Mouse (Mus musculus): Measurements from ENCODE around the gene Kptn. TPM values are rescaled to one million over a fixed set of nuclear protein-coding genes. Genes with fewer than 3 reads are reported as not detected.

Kptn gene
- polyA plus RNA-seq, 1 experiment from 2014 or later: 32.3 TPM

DNA sequence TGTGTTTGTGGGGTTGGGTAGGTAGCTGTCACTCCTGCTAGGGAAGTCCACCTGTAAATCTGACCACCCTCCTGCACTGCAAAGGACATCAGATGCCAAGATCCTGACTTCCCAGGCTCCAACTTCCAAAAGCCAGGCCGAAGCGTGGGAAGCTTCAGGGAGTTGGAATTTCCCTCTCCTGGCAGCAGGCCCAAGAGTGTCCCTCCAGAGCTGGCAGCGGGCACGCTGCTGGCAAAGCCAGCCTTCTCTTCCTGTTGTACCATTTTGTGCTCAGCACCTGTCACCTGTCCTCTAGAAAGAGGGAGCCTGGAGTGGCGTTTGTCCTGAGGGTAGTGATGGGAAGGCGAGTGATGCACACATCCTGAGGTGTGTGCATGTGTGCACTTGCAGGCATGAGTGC lies 8.6 kb downstream of the Kptn start:
- 95% methylated on average over 6 of the region's 6 CpGs for WGBS

DNA sequence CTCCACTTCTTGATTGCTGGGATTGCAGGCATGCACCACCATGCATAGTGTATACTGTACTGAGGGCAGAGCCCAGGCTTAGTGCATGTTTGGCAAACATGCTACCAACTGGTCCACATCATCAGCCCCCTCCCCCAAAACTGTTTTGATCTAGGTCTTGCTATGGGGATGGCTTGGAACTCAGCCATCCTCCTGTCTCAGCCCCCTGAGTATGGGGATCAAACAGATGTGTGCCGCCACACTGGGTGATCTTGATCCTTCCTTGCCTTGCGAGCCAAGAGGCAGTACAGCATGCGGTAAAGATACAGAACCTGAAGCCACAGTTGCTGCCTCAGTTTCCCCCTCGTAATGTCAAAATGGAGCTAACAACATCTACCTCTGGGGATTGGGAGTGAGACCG lies 9.2 kb downstream of the Kptn start:
- Histone ChIP-seq H3K9ac (replicated peaks) (no peak overlapping the region), H3K4me1 (peaks cover 45% of the 10 kb centered on the region), H3K36me3 (0 out of 2 replicates have a peak, but pooled peaks cover 16% of the 10 kb centered on the region), H3K27ac (replicated peaks) (peak overlapping the region; percentile 83; the same call in 1 of the 2 replicates), H3K9me3 (no peaks in the 10 kb centered on the region), H3K4me3 (0 out of 2 replicates have a peak overlapping the region, but pooled peaks have one; percentile 63), H3K4me2 (replicated peaks) (peak overlapping the region; percentile 78), H3K27me3 (no peaks in the 10 kb centered on the region)
- no peak for ATAC-seq (ENCODE audit: low FRiP score, low read depth)
- 69% methylated on average over 5 of the region's 5 CpGs for WGBS

More for the DNA sequence above, 8.6 kb downstream of the Kptn start:
- Histone ChIP-seq H3K4me1 (peaks cover 41% of the 10 kb centered on the region), H3K9me3 (no peaks in the 10 kb centered on the region), H3K27me3 (no peaks in the 10 kb centered on the region), H3K4me2 (replicated peaks) (no peak overlapping the region), H3K9ac (replicated peaks) (no peak overlapping the region), H3K27ac (replicated peaks) (no peak overlapping the region), H3K36me3 (0 out of 2 replicates have a peak, but pooled peaks cover 16% of the 10 kb centered on the region), H3K4me3 (no peak overlapping the region)
- no peak for ATAC-seq (ENCODE audit: low FRiP score, low read depth)

DNA sequence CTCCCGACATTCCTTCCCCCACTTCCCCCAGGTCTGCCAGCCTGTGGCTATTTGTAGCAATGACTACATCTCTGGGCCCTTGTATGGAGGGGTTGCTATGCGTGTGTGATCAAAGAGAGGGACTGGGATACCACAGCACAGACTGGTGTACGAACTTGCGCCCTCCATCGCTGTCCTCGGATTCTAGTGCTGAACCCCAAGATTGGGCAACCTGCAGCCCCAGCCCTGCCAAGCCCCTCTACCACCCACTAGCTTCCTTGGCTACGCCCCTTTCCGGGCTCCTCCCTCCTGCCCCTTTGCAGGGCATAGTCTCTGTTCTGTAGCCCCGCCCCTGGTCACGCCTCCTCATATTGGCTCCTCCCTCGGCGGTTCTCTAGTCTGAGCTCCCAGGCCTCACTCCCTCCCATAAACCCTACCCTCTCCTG lies 9.7 kb downstream of the Kptn start, which contains the start of gene Slc8a2:
TSS of gene Slc8a2 (plus strand) at position 406 of the 425 bp plus-strand sequence.
- WGBS: under 1% methylated on average over 12 of the region's 12 CpGs
- ATAC-seq (ENCODE audit: low FRiP score, low read depth): peak; percentile 86
- Histone ChIP-seq H3K4me2 (replicated peaks) (peak within 1 kb of the TSS; percentile 78), H3K9ac (replicated peaks) (peak within 1 kb of the TSS; percentile 83), H3K4me3 (peak within 1 kb of the TSS; percentile 63), H3K27ac (replicated peaks) (peak within 1 kb of the TSS; percentile 83), H3K36me3 (0 out of 2 replicates have a peak, but pooled peaks cover 16% of the 10 kb centered on the region), H3K9me3 (no peaks in the 10 kb centered on the region), H3K4me1 (peaks cover 50% of the 10 kb centered on the region), H3K27me3 (no peaks in the 10 kb centered on the region)

DNA sequence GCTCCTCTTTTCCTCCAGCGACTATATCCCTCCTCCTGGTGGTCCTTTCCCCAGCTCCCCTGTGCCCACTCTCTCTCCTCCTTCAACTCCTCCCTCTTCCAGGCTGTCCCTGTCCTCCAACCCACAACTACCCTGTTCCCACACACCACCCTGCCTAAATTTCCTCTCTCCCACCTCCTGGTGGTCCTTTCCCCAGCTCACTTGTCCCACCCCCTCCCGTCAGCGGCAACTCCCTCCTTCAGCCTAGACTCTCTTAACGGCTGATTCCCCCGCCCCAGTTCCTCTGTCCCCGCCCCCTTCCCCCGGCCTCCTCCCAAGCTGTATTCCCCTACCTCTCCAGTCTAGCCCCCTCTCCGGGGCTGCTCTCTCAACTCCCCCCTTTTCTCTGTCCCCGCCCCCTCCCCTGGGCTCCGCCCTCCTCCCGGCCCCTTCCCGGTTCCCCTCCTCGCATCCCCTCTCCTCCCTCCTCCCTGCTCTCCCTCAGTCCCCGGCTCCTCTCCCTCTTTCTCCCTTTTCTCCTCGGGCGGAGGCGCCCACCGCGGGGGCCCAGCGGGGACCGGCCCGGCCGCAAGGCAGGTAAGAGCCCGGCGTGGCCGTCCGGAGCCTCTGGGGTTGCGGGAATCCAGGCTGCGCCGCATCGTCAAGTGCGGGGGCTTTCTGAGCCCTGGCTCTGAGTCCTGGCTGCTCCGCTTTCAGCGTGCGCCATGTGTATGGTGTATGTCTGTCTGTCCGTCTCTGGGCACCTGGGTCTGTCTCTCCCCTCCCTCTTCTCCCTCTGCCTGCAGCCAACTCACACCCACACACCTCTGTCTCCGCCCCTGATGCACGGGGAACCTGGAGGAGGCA lies 10.4 kb downstream of the Kptn start:
- peaks cover 57% of the 10 kb centered on the region for H3K4me1 ChIP-seq
- peak overlapping the region; percentile 78 for H3K4me2 ChIP-seq (replicated peaks)
- WGBS: 1% methylated on average over 38 of the region's 38 CpGs
- no peaks in the 10 kb centered on the region for H3K27me3 ChIP-seq
- no peaks in the 10 kb centered on the region for H3K9me3 ChIP-seq
- peak; percentile 79 for ATAC-seq (ENCODE audit: low FRiP score, low read depth)
- peak overlapping the region; percentile 83 for H3K27ac ChIP-seq (replicated peaks)
- H3K36me3 ChIP-seq: 0 out of 2 replicates have a peak, but pooled peaks cover 16% of the 10 kb centered on the region
- peak overlapping the region; percentile 63 for H3K4me3 ChIP-seq
- H3K9ac ChIP-seq (replicated peaks): peak overlapping the region; percentile 83

DNA sequence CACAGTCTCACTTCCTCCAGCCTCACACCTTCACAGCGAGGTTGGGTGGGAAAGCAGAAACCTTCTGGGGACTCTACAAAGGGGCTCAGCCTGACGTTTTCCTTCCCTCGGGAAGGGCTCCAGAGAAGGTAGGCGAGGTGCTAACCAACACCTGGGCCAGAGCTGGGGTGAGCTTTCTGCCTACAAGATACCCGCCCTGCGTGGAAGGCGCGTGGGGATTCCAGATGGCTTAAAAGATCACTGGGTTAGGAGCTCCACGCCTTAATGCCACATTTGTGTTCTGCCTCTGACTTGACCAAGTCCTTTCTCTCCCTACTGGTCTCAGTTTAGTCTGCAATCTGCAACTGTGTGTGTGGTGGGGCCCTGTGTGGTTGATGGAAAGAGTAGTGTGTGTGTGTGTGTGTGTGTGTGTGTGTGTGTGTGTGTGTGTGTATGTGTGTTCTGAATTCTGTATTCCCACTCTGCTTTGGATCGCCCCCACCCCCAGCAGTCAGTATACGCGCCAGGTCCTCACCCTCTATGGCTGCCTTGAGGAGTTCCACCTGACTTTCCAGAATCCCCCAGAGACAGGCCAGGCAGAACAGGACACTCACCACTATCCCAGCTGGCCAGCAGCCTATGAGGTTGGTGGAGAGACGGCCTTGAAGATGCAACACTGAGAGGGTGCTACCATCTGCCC lies 11.4 kb downstream of the Kptn start:
- ATAC-seq (ENCODE audit: low FRiP score, low read depth): no peak
- Histone ChIP-seq H3K9ac (replicated peaks) (peak overlapping the region; percentile 83; the same call in 1 of the 2 replicates), H3K9me3 (no peaks in the 10 kb centered on the region), H3K27me3 (no peaks in the 10 kb centered on the region), H3K27ac (replicated peaks) (peak overlapping the region; percentile 83; the same call in 1 of the 2 replicates), H3K36me3 (0 out of 2 replicates have a peak, but pooled peaks cover 8% of the 10 kb centered on the region), H3K4me2 (replicated peaks) (peak overlapping the region; percentile 78), H3K4me1 (peaks cover 61% of the 10 kb centered on the region), H3K4me3 (peak overlapping the region; percentile 63)
- 44% methylated on average over 13 of the region's 13 CpGs for WGBS

DNA sequence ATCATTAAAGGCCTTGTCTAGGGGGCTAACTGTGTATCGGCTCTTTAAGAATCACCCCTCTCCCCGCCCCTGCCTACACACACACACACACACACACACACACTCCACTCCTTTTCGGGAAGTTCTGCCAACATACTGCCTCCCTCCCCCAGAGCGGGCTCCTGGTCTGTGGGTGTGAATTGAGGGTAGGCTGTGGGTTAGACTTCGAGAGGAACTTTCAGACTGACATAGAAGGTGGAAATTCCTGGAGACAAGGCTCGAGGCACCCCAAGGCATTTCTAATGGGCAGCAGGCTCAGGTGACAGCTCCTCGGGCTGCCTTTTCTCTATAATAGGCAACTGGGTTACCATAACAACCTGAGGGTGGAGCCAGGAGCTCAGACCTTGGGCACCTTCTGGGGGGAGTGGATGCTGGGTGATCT lies 12.5 kb downstream of the Kptn start:
- Histone ChIP-seq H3K4me3 (peak overlapping the region; percentile 63; the same call in 1 of the 2 replicates), H3K36me3 (0 out of 2 replicates have a peak, but pooled peaks cover 2% of the 10 kb centered on the region), H3K9ac (replicated peaks) (no peak overlapping the region), H3K4me1 (peaks cover 61% of the 10 kb centered on the region), H3K9me3 (no peaks in the 10 kb centered on the region), H3K27ac (replicated peaks) (no peak overlapping the region), H3K4me2 (replicated peaks) (peak overlapping the region; percentile 78), H3K27me3 (no peaks in the 10 kb centered on the region)
- 15% methylated on average over 7 of the region's 7 CpGs for WGBS
- no peak for ATAC-seq (ENCODE audit: low FRiP score, low read depth)

DNA sequence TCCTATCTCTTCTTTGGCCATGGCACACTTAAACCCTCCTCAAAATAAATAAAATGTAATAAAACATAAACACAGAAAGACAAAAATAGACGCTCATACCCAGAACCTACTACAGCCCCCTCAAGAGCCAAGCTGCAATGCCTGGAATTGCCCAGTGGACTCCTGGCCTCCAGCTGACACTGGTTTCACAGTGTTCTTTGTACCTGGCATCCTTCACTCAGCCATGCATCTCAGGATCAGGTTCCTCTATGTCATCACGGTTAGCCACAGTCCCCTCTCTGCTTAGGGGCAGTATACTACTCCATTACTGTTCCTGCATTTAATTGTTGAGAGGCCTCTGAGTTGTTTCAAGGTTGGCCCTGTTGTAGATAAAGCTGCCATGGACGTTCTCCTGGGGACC lies 13.2 kb downstream of the Kptn start:
- Histone ChIP-seq H3K9me3 (no peaks in the 10 kb centered on the region), H3K27ac (replicated peaks) (no peak overlapping the region), H3K4me1 (peaks cover 61% of the 10 kb centered on the region), H3K36me3 (no peaks in the 10 kb centered on the region), H3K27me3 (no peaks in the 10 kb centered on the region), H3K9ac (replicated peaks) (no peak overlapping the region), H3K4me2 (replicated peaks) (peak overlapping the region; percentile 78; the same call in 1 of the 2 replicates), H3K4me3 (no peak overlapping the region)
- no peak for ATAC-seq (ENCODE audit: low FRiP score, low read depth)
- 66% methylated on average over 3 of the region's 3 CpGs for WGBS

DNA sequence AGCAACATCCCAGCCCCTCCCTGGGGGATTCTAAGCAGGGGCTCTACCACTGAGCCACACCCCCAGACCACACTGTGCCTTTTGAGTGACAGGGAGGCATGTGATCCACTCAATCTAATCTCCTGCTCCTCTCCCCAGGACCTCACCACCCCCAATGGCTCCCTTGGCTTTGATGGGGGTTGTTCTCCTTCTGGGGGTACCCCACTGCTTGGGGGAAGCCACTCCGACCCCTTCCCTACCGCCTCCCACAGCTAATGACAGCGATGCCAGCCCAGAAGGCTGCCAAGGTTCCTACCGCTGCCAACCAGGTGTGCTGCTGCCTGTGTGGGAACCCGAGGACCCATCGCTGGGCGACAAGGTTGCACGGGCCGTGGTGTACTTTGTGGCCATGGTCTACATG lies 14.0 kb downstream of the Kptn start:
- Histone ChIP-seq H3K27ac (replicated peaks) (peak overlapping the region; percentile 69; the same call in 1 of the 2 replicates), H3K4me2 (replicated peaks) (no peak overlapping the region), H3K9ac (replicated peaks) (no peak overlapping the region), H3K4me3 (no peak overlapping the region), H3K4me1 (peaks cover 61% of the 10 kb centered on the region), H3K27me3 (no peaks in the 10 kb centered on the region), H3K36me3 (no peaks in the 10 kb centered on the region), H3K9me3 (no peaks in the 10 kb centered on the region)
- no peak for ATAC-seq (ENCODE audit: low FRiP score, low read depth)
- 94% methylated on average over 9 of the region's 9 CpGs for WGBS

DNA sequence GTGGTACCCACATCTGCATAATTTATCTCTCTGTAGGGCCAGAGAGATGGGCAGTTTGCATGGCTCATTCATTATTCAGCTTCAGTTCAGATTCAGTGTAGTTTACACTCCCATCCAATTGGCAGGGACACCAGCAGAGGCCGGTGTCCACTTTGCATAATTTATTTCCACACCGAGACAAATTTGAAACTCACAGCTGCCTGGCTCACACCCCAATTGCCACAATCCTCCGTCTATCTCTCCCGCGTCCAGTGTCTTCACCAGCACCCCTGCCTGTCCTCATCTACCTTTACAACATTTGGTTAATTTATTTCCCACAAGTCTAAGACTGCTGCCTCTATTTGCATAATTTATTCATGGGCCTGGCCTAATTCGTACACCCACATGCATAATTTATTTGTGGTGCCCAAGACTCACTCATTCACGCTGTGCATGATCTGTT lies 15.3 kb downstream of the Kptn start:
- peak; percentile 59 for ATAC-seq (ENCODE audit: low FRiP score, low read depth)

DNA sequence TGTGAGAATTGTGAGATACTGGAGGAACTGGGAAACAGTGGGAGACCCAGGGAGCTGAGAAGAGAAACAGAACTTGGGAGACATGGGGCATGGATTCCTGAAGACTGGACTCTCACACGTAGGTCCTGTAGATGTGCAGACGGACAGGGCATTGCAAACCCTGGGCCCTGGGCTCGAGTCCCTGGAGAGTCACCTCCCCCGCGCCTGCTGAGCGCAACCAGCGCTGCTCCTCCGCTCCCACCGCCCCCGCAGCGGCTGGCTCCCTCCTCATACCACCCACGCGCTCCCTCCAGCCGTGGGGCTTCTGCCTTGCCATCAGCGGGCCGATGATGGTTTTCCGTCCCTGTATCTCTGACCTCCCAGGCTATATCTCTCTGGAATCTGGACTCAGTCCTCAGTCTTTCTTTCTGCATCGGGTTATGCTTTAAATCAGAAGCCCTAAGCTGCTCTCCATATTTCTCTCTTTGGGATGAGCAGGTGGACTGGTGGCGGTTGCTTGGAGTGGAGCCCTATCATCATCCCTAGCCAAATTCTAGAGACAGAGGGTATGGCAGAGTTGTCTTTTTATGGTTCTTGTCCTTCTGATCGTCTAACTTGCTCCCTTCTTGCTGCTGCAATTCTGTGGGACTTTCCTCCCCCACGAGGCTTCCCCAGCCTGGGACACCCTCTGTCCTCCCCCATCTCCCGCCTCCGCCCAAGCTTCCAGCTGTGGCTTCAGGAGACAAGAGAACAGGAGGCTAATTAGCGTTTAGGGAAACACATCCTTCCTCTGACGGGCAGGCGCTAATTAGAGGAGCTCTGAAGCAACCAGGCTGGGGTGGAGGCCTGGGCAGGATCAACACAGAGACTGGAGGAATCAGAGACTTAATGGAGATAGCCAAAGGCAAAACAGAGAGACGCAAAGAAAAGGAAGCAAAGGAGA lies 27.1 kb downstream of the Kptn start:
- 35% methylated on average over 25 of the region's 27 CpGs for WGBS
- H3K27ac ChIP-seq (replicated peaks): no peak overlapping the region

More for the DNA sequence above, 15.3 kb downstream of the Kptn start:
- peaks cover 8% of the 10 kb centered on the region; the same call in 1 of the 2 replicates for H3K36me3 ChIP-seq
- WGBS: 45% methylated on average over 7 of the region's 7 CpGs
- H3K27me3 ChIP-seq: no peaks in the 10 kb centered on the region
- peaks cover 53% of the 10 kb centered on the region for H3K4me1 ChIP-seq
- H3K4me2 ChIP-seq (replicated peaks): 0 out of 2 replicates have a peak overlapping the region, but pooled peaks have one; percentile 10
- H3K9me3 ChIP-seq: no peaks in the 10 kb centered on the region
- H3K4me3 ChIP-seq: no peak overlapping the region
- H3K9ac ChIP-seq (replicated peaks): no peak overlapping the region
- peak overlapping the region; percentile 69 for H3K27ac ChIP-seq (replicated peaks)

DNA sequence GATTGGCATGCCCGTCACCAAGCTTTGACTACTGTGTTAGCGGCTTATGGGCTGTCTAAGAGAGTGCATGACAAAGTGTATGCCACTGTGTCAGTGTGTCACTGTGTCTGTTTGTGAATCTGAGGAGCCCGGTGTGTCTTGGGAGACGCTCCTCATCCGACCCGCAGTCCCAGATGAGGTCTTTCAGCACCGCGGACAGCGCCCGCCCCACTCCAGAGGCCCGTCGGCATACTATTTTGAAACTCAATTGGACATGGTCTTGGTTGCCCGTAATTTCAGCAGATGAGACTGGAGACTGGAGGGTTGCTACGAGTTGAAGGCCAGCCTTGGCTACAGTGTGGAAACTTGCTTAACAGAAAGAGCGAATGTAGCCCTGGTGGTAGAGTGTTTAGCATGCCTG lies 27.9 kb downstream of the Kptn start:
- 19% methylated on average over 15 of the region's 15 CpGs for WGBS
- Histone ChIP-seq H3K36me3 (peaks cover 14% of the 10 kb centered on the region), H3K27ac (replicated peaks) (no peak overlapping the region; the same call in 1 of the 2 replicates), H3K4me1 (peaks cover 11% of the 10 kb centered on the region; the same call in 1 of the 2 replicates), H3K4me3 (no peak overlapping the region), H3K27me3 (0 out of 2 replicates have a peak, but pooled peaks cover 3% of the 10 kb centered on the region), H3K9ac (replicated peaks) (no peak overlapping the region), H3K9me3 (no peaks in the 10 kb centered on the region), H3K4me2 (replicated peaks) (no peak overlapping the region)
- no peak for ATAC-seq (ENCODE audit: low FRiP score, low read depth)

More for the DNA sequence above, 27.1 kb downstream of the Kptn start:
- Histone ChIP-seq H3K9ac (replicated peaks) (no peak overlapping the region), H3K4me2 (replicated peaks) (no peak overlapping the region), H3K36me3 (peaks cover 11% of the 10 kb centered on the region), H3K4me3 (no peak overlapping the region), H3K27me3 (0 out of 2 replicates have a peak, but pooled peaks cover 3% of the 10 kb centered on the region), H3K4me1 (peaks cover 11% of the 10 kb centered on the region; the same call in 1 of the 2 replicates), H3K9me3 (no peaks in the 10 kb centered on the region)
- ATAC-seq (ENCODE audit: low FRiP score, low read depth): peak; percentile 35

All from midbrain, embryonic 12.5 days (tissue).